Mouse (Mus musculus) adrenal gland, adult 8-10 months (tissue): ENCODE measurements around the gene Ibtk. TPM values are rescaled to one million over a fixed set of nuclear protein-coding genes. Genes with fewer than 3 reads are reported as not detected.
A peak's percentile ranks its signal among the peaks of the same experiment; 100 is the strongest.

Experiments
- DNase-seq: peaks from one replicate; pipeline ENCODE4 v3.0.0; 2022
- total RNA-seq, 4 experiments: library from RNA; stranded (reverse); gene quantifications; 2 replicates each; pipeline ENCODE4 v1.2.4; 2022

Ibtk gene
- total RNA-seq, 4 experiments from 2014 or later = 43.7 to 55.2 (median 52.1) TPM

DNA sequence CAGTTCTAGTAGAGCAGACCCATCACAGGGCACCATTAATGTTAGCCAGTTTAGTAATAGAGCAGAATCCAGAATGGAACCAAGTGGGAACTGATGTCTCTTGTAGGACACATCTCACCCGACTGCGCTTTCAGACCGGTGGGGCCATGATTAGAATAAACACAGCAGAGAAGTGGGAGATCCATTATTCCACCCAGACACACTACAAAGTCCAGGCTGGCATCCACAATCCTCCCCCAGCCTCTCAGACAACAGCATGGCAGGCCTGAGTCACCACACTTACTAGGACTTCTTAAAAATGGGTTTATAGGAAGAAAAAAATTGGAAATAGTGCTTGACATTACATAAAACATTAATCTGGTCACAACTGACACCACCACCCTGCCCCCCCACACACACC, 53.5 kb downstream of the Ibtk start:
- no peak for DNase-seq

DNA sequence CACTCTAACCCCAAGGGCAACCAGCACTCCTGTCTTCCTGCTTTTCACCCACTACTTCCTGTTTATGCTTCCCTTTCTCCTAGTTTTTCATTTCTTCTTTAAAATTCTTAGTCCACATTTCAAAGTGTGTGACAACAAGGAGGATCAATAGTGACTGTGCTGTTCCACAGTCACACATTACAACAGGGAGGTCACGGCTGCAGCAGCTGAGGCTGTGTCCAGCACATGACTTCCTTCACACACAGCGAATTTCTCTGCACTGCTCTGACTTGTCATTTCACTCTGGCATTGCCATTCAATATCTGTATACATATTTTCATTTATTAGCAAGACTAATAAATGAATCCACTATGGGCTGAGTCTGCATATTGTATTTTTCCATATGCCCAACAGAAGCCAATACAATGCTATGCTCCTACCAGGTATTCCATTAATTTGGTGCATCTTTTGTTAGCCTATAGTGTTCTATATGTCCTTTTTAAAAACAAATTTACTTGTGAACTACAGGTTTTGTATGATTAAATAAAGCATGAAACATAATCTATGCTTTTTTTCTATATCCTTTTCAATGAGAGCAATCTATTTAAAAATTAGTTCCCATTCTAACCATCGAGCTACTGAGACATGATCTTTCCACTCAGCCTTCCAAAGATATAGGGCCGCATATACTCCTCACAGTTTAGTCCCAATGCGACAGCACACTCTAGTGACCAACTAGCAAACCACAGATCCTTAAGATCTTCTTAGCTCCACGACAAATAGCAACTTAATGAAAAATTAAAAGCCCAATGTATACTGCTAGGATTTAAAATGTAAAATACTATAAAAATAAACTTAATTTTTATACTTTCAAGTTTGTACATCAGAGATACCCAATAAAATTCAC, 55.7 kb downstream of the Ibtk start:
- DNase-seq = no peak

DNA sequence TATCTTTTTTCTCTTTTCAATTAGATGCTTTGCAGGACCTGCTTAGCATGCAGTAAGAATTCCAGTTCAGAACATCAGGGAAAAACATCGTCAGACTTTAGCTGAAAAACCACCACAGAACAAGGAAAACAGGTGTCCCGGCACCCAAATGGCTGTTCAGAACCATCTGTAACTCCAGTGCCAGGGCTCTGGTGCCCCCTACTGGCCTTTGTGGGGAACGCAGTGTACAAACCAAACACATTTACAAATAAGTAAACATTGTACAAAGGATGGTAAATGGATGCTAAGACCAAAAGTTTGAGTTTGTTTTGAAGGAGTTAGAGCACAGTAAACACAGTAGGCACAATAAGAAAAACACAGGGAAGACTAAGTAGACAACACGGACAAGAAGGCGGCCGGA, 64.1 kb downstream of the Ibtk start:
- no peak for DNase-seq

DNA sequence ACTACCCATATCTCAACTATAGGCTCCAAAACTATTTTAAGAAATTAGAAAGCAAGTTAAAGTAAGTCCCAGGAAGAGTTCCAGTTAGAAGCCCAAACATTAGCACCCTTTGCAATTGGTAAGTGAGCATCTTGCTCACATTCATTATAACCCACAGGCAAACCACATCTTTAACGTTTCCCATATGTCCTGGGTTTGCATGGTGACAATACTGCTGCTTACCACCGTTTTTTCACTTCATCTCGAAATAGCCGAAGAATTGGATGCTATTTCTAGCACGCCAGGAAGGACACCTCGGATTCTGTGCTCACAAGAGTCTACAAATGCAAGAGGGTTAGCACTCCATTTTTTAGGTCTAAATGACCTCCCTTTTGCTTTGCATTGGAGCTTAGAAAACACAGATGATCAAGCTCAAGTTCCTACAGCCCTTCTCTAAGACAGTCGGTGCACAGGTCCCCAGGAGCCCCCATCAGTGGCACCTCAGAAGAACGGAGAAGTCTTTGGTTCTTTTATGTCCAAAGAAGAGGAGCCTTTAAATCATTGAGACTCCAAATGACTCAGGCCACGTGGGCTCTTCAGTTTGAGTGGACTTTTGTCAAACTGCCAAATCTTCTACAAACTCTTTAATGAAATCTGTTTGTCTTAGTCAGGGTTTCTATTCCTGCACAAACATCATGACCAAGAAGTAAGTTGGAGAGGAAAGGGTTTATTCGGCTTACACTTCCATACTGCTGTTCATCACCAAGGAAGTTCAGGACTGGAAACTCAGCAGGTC, 73.8 kb downstream of the Ibtk start:
- DNase-seq = no peak

DNA sequence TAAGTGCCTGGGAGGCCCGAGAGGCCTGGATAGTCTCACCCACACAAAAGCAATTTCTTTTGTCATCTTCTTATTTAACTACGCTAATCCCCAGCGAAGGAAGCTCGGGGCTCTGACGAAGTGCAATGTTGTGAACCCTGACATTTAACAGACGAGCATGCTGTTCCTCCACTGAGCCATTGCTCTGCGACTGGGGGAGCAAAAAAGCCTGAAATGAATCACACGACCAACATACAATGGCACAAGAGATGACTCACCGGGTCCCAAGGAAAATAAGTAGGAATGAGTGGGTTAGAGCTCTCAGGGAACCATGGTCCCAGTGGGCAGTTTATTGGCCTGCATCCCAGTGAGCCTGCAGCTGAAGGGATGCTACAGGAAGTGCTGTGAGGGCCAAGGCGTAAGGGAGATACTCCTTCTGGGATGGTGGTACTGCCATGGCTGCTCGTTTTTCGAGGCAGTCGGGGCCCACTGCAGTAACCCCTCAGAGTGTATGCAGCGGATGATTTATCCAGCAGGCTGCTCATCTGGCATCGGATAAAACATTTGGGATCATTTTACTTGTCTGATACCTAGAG, 75.1 kb downstream of the Ibtk start:
- DNase-seq = peak; percentile 15

DNA sequence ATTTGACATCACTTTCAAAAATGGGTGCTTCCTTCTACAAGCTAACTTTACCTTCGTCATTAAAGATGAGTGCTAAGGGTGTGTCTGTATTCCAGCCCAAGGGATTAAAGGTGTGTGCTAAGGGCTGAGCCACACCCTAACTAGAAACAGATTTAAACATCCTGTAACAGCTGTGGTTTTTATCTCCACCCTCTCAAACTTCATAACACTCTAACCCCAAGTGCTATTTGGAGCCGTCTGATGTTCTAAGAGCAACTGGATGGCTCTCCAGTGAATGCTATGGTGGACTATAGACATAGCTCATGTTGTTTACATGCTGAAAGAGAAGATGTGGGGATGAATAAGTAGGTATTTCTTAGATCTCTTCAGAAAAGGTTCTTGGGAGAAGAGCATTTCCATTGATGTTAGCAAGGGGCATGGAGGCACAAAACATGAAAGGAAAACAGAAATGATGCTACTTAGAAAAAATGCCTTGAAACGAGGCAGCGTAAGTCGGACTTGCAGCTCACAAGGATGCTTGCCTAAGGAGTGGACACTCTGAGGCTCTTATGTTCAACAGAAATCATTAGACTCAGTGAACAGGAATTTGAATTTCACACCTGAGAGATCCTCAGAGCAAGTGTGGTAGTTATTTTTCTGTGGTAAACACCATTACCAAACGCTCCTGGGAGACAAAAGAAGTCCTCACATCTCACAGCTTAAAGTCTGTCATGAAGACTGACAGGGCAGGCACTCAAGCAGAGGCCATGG, 77.4 kb downstream of the Ibtk start:
- no peak for DNase-seq

DNA sequence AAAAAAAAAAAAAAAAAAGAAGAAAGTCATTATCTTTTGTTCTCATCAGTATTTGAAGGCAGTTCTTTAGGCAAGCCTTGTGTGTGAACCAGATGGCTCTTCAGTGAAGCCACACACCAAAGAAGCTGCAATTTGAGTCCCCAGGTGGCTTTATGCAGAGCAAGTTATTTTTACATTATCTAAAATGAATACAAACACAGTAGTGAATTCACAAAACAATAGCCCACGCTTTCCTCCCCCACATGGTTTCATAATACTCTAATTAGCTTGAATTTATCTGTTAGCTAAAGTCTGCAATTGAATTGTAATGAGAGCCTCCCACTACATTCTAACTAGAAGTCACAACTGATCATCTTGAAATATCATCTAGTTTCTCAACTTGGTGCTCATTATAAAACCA, 84.8 kb downstream of the Ibtk start:
- DNase-seq = no peak

DNA sequence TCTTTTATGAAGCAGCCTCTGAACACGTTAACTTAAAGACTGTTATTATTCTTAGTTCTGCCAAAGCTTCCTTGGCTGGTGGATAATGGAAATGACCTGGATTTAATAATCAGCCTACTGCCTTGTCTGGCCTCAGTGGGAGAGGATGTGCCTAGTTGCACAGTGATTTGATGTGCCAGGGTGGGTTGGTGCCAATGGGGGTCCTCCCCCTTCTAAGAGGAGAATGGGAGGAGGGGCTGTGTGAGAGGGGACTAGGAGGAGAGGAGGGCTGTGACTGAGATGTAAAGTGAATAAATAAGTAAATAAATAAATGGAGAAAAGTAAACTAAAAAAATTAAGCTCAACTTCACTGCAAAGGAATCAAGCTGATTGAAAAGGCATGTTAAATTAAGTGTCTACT, 85.3 kb downstream of the Ibtk start:
- DNase-seq = no peak

DNA sequence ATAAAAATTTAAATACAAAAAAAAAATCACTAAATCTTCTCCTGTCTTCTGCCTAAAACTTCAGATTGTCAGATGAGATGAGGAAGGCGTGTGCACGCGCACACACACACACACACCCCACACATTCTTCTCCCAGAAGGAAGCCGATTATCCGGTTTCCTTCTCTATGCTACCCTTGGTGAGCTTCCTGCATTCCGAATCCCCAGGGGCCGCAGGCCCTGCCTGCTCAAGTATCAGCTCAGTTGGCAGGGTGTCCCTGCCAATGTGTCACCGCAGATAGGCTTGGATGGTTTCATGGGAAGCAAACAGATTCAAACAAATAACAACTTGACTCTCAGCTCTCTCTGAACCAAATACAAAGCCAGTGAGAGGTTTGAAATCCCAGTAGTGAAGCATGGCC, 86.0 kb downstream of the Ibtk start:
- no peak for DNase-seq

DNA sequence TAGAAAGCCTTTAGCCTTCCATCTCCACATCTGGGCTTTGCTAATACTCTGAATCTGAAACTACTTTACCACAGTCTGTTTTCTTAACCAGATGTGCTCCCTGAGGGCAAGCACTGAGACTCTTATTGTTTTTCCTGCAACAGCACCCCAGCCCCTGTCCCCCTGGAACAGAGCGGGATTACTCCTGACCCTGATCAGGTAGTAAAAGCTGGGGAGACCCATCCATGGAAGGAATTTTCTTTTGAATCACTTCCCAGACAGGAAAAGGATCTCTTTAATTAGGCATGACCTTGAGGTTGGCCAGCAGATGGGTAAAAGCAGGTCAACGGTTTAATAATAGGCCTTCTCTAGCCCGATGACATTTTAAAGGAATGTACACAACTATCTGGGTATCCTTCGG, 95.7 kb downstream of the Ibtk start:
- DNase-seq = no peak

DNA sequence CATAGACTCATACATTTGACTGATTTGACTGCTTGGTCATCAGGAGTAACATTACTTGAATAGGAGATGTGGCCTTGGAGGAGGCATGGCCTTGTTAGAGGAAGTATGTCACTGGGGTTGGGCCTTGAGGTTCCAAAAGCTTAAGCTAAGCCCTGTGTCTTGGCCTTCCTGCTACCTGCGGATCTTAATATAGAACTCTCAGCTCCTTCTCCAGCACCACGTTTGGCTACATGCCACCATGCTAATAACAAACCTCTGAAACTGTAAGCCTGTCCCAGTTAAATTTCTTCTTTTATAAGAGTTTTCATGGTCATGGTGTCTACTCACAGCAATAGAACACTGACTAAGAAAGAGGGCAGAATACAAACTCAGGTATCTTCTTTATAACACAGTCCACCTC, 110.9 kb downstream of the Ibtk start:
- DNase-seq = no peak

Other genes with a start within 250 kb of the Ibtk start
- gene Tpbg, start 93.0 kb upstream of the Ibtk start, total RNA-seq = 1 to 10 TPM; 1.1 to 2.3 (median 1.9) TPM